Mouse (Mus musculus) adrenal gland, adult 18-20 months (tissue): ENCODE results near the gene Zfp651. TPM values are rescaled to one million over a fixed set of nuclear protein-coding genes. Genes with fewer than 3 reads are reported as not detected.

Experiments
- DNase-seq, 2 experiments: peaks; one replicate each; pipeline ENCODE4 v3.0.0; 2021 to 2022; ENCODE audit warnings: low spot score in 2 of 2
- total RNA-seq, 2 experiments: library from RNA; stranded (reverse); gene quantifications; 1 replicate in 1 of 2; 2 replicates in 1 of 2; pipeline ENCODE4 v1.2.3; 2021

Zfp651 gene
- total RNA-seq, 2 experiments from 2014 or later, result 22.8 to 32.5 TPM

- no peak for DNase-seq
Measured at GRCm38 (mm10) chr9:121808511-121808910, 49.4 kb downstream of the Zfp651 start.

GRCm38 (mm10) chr9:121810081-121810821 is 51.1 kb downstream of the Zfp651 start:
- DNase-seq, result no peak

DNA sequence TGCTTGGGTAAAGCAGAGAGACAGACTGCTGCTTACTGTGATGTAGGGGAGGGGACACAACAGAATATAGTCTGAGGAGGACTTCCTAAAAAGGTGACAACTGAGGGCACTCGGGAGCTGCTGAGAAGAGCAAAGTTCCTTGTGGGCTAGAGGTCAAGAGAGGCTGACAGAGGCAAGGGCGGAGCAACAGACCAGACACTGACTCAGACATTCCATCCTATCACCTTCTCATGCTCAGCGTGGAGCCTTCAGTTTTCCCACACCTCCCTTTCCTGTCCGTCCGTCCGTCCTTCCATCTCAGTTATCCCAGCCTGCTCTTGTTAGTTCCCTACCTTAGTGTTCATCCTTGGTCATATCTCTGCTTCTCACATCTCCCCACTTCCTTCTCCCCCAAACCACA is 56.1 kb downstream of the Zfp651 start:
- DNase-seq, result no peak

DNA sequence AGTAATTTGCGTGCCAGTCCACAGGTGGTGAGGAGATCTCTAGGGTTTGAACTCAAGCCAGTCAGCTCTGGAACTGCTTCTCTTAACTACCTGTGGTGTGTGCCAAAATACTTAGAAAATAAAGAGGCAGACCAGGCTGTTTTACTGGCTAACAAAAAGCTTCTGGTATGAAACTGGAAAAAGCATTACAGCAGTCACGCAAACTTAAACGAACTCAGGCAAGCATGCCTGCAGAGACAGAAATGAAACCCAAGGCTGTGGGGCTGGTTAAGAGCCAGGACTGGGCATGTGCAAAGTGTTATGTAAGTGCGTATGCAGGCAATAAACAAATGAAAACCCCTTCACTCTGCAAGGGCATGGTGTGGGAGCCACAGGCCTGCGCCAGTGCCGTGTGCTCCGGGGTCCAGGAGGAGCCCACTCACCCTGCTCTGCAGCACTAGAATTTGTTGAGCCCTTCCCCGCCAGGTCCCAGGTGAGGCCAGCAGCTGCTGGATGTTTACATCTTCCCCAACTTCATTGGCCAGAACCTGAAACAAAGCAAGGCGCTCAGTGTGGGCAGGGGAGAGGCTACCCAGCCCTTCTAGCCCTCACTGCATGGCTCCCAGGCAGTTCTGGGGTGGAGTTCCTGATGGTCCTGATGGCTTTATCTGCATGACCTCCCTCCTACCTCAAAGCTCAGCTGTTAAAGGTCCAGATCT is 60.1 kb downstream of the Zfp651 start:
- no peak for DNase-seq

- DNase-seq, result no peak
Measured at GRCm38 (mm10) chr9:121819771-121820471, 60.8 kb downstream of the Zfp651 start.

DNA sequence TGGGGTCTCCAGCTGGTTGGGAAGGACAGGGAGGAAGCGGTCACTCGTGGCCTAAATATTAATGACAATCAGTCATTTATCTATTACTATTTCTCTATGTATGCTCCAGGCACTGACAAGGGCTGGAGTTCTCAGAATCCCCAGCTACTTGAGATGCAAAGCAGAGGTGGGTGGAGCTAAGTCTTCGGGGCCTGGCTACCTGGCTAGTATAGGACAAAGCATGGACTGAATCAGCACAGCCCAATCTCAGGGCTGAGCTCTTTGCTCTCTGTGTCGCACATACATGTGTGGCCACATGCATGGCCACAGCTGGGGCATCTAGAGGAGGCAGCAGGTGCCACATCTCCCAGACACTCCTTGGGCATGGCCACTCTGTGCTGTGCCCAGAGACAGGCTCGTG is 61.6 kb downstream of the Zfp651 start:
- no peak for DNase-seq

Other genes starting within 250 kb of the Zfp651 start
- not detected for gene Lyzl4, start 117.2 kb upstream of the Zfp651 start, total RNA-seq
- gene Vipr1, start 116.6 kb upstream of the Zfp651 start, total RNA-seq, result under 1 TPM; 0.30 to 0.67 TPM
- gene Sec22c, start 53.8 kb upstream of the Zfp651 start, total RNA-seq, result 1 to 10 TPM; 4.0 to 4.3 TPM
- gene Ss18l2, start 49.0 kb upstream of the Zfp651 start, total RNA-seq, result 10 to 100 TPM; 40.8 to 44.5 TPM
- gene Nktr, start 40.2 kb upstream of the Zfp651 start, total RNA-seq, result 10 to 100 TPM; 61.9 to 62.7 TPM
- gene Klhl40, start 18.3 kb downstream of the Zfp651 start, total RNA-seq, result under 1 TPM in 1 of 2 experiments, not detected in 1; 0.32 TPM
- not detected for gene Hhatl, start 33.2 kb downstream of the Zfp651 start, total RNA-seq
- under 1 TPM; 0.70 to 0.93 TPM for gene Ccdc13, start 80.1 kb downstream of the Zfp651 start, total RNA-seq
- gene Higd1a, start 99.0 kb downstream of the Zfp651 start, total RNA-seq, result 100 to 1,000 TPM in 1 of 2 experiments, 10 to 100 TPM in 1; 89.4 to 116 TPM
- 1 to 10 TPM; 1.8 to 2.1 TPM for gene Ackr2, start 139.0 kb downstream of the Zfp651 start, total RNA-seq
- under 1 TPM; 0.61 to 0.70 TPM for gene Cyp8b1, start 157.0 kb downstream of the Zfp651 start, total RNA-seq
- 1 to 10 TPM in 1 of 2 experiments, under 1 TPM in 1; 0.48 to 1.3 TPM for gene Fam198a, start 191.7 kb downstream of the Zfp651 start, total RNA-seq
- 10 to 100 TPM; 19.2 to 19.7 TPM for gene Pomgnt2, start 237.8 kb downstream of the Zfp651 start, total RNA-seq